Mouse (Mus musculus) stomach, embryonic 15.5 days (tissue): ENCODE data around the gene Fkbp5. TPM values are rescaled to one million over a fixed set of nuclear protein-coding genes. Genes with fewer than 3 reads are reported as not detected.
A peak's percentile ranks its signal among the peaks of the same experiment; 100 is the strongest.

ENCODE experiments used
- ATAC-seq: fragments of 200-750 bp; cut with Nextera tagmentation; 2 replicates; pipeline ENCODE4 v1.8.0; 2017; ENCODE audit warnings: low read depth, moderate number of reproducible peaks, moderate TSS enrichment; ENCODE audit not compliant: insufficient read depth, low FRiP score
- H3K27ac ChIP-seq: fragments of 300-500 bp; sonication (generic); 2 replicates; pipeline ENCODE4 v1.5.1; 2015; ENCODE audit warnings: mild to moderate bottlenecking, inconsistent platforms
- H3K27me3 ChIP-seq: fragments of 300-500 bp; sonication (generic); replicated peaks from 2 replicates; pipeline ENCODE4 v1.6.1; 2015; ENCODE audit warnings: inconsistent platforms
- H3K36me3 ChIP-seq: fragments of 300-500 bp; sonication (generic); 2 replicates; pipeline ENCODE4 v1.6.1; 2015; ENCODE audit warnings: inconsistent platforms
- H3K4me1 ChIP-seq: fragments of 300-500 bp; sonication (generic); 2 replicates; pipeline ENCODE4 v1.6.1; 2015; ENCODE audit warnings: inconsistent platforms
- H3K4me2 ChIP-seq: fragments of 300-500 bp; sonication (generic); 2 replicates; pipeline ENCODE4 v1.6.1; 2015; ENCODE audit warnings: mild to moderate bottlenecking, inconsistent platforms
- H3K4me3 ChIP-seq: fragments of 300-500 bp; sonication (generic); replicated peaks from 2 replicates; pipeline ENCODE4 v1.5.1; 2015; ENCODE audit warnings: inconsistent platforms
- H3K9ac ChIP-seq: fragments of 300-500 bp; sonication (generic); 2 replicates; pipeline ENCODE4 v1.6.1; 2015; ENCODE audit warnings: inconsistent platforms
- H3K9me3 ChIP-seq: fragments of 300-500 bp; sonication (generic); 2 replicates; pipeline ENCODE4 v1.6.1; 2016; ENCODE audit warnings: inconsistent platforms
- WGBS: fragments of 180-500 bp; shearing (Covaris S2); methylation state at CpG from one replicate; pipeline ENCODE4 v1.1.7; 2015; 5-methylcytosine and 5-hydroxymethylcytosine counted together
- polyA plus RNA-seq: library from polyadenylated mRNA; unstranded; fragments of >200 nt; fragmentation: Nextera tagmentation; extraction: Ambion mirVana; gene quantifications from 2 replicates; pipeline ENCODE4 v1.2.1, GENCODE M21; 2015

Gene Fkbp5
- polyA plus RNA-seq, 1 experiment from 2014 or later, result 24.1 TPM

DNA sequence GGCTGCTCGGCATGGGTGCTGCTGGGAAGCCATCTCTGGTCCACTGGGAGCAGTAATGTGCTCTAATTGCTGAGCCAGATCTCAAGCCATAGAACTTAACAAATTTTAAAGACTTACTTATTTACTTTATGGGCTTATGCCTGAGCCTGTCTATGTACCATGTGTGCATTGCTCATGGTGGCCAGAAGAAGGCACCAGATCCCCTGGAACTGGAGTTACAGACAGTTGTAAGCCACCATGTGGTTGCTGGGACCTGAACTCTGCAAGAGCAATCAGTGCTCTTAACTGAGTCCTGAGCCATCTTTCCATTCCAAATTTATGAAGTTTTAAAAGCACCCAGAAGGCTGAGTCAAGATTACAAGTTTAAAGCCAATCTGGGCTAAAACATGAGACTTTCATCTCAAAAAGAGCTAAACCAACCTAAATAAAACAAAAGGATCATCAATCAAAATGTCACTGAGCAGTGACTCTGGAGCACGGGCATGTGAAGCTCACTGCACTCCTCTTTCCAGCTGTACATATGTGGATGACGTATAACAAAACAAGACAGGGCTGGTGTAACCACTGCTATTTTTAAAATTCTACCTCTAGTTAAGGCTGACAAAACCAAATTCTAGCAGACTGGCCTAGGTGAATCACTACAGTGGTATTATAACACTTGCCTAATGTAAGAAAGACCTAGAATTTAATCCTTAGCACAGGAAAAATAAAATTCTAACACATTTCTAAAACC lies 41.6 kb downstream of the Fkbp5 start:
- no peaks in the 10 kb centered on the region for H3K4me1 ChIP-seq
- H3K27me3 ChIP-seq, result no peaks in the 10 kb centered on the region
- 61% methylated on average over 3 of the region's 3 CpGs for WGBS
- no peak for ATAC-seq
- H3K36me3 ChIP-seq, result no peaks in the 10 kb centered on the region
- no peaks in the 10 kb centered on the region for H3K9me3 ChIP-seq
- no peak overlapping the region for H3K9ac ChIP-seq
- H3K27ac ChIP-seq, result no peak overlapping the region
- no peak overlapping the region for H3K4me2 ChIP-seq
- H3K4me3 ChIP-seq, result no peak overlapping the region

DNA sequence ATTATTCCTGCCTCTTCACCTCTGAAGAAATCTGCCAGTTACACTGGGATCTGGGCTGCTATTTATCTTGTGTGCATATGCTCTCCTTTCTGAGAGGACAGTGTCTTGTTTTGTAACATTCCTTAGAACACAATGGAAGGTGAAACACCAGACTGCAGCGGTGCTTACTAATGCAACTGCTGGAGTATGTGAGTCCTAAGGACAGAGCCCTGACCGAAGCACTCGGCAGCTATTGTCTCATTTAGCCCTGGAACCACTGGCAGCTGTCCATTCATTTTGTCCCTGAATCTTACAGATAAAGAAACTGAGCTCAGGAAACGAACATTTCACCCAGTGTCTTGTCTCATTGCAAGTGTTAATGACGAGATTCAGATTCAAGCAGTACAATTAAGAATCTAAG lies 44.6 kb downstream of the Fkbp5 start:
- WGBS, result 57% methylated on average over 5 of the region's 5 CpGs
- H3K9ac ChIP-seq, result no peak overlapping the region
- no peaks in the 10 kb centered on the region for H3K27me3 ChIP-seq
- no peak overlapping the region for H3K4me2 ChIP-seq
- H3K4me3 ChIP-seq, result no peak overlapping the region
- H3K4me1 ChIP-seq, result no peaks in the 10 kb centered on the region
- no peak overlapping the region for H3K27ac ChIP-seq
- H3K9me3 ChIP-seq, result no peaks in the 10 kb centered on the region
- ATAC-seq, result no peak
- H3K36me3 ChIP-seq, result no peaks in the 10 kb centered on the region

DNA sequence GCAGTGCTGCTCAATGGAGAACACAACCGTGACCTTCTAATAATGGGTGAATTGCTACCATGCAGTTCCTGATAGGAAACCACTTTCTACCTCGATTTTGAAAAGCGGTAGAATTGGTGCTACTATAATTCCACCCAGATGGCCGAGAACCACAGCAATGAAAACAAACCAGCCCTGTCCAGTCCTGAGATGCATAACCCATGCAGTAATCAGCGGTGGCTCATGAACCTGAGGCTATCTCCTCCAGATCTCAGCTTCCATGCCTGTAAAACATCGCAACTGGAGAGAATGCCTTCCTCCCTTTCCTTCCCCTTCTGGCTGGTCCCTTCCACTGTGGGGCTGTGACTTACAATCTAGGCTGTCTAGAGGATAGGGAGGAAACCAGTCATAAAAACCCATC lies 46.5 kb downstream of the Fkbp5 start:
- H3K9ac ChIP-seq, result no peak overlapping the region
- 0 out of 2 replicates have a peak, but pooled peaks cover 2% of the 10 kb centered on the region for H3K4me1 ChIP-seq
- no peak for ATAC-seq
- H3K4me2 ChIP-seq, result no peak overlapping the region
- no peaks in the 10 kb centered on the region for H3K9me3 ChIP-seq
- WGBS, result 80% methylated on average over 6 of the region's 6 CpGs
- H3K36me3 ChIP-seq, result no peaks in the 10 kb centered on the region
- H3K4me3 ChIP-seq, result no peak overlapping the region
- H3K27ac ChIP-seq, result no peak overlapping the region
- H3K27me3 ChIP-seq, result no peaks in the 10 kb centered on the region

DNA sequence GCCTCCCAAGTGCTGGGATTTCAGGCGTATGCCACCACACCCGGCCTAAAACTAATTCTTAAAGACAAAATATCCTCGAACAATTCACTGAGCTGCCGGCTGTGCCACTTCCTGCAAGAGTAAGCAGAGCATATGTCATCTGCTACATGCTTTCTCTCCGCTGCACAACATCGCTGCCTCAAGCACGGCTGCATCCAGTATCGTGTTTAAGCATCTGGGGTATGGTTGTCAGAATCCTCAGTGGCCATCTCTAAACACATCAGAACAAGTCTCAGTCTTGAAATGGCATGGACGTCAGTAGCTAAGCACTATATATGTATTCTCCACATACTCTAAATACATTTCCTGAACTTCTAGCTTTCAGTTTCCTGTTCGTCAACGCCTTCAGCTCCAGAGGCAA lies 49.6 kb downstream of the Fkbp5 start:
- peak overlapping the region; percentile 31; the same call in 1 of the 2 replicates for H3K4me2 ChIP-seq
- H3K9me3 ChIP-seq, result no peaks in the 10 kb centered on the region
- ATAC-seq, result no peak
- H3K27ac ChIP-seq, result peak overlapping the region; percentile 54; the same call in 1 of the 2 replicates
- H3K27me3 ChIP-seq, result no peaks in the 10 kb centered on the region
- H3K36me3 ChIP-seq, result no peaks in the 10 kb centered on the region
- H3K4me1 ChIP-seq, result 0 out of 2 replicates have a peak, but pooled peaks cover 2% of the 10 kb centered on the region
- H3K4me3 ChIP-seq, result 0 out of 2 replicates have a peak overlapping the region, but pooled peaks have one; percentile 13
- H3K9ac ChIP-seq, result no peak overlapping the region
- 62% methylated on average over 11 of the region's 11 CpGs for WGBS

DNA sequence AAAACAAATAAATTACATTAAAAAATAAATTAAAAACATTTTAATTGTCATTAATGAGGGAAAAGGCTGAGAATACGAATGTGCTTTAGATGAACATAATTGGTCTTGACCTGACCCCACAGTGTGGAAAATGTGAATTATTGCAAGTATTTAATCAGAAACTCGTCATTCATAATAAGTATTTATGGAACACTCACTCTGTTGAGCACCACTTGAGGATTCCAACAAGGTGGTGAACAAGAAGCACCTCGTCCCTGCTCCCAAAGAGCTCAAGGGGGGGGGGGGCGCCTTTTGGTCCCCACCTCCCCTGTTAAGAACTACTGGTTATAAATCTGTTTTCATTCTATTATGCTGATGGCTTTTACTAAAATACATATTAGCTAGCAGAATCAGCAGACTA lies 51.4 kb downstream of the Fkbp5 start:
- no peak for ATAC-seq
- Histone ChIP-seq H3K36me3 (no peaks in the 10 kb centered on the region), H3K4me3 (no peak overlapping the region), H3K9ac (no peak overlapping the region), H3K27ac (no peak overlapping the region), H3K4me1 (0 out of 2 replicates have a peak, but pooled peaks cover 2% of the 10 kb centered on the region), H3K4me2 (no peak overlapping the region), H3K27me3 (no peaks in the 10 kb centered on the region), H3K9me3 (no peaks in the 10 kb centered on the region)
- 85% methylated on average over 4 of the region's 4 CpGs for WGBS

DNA sequence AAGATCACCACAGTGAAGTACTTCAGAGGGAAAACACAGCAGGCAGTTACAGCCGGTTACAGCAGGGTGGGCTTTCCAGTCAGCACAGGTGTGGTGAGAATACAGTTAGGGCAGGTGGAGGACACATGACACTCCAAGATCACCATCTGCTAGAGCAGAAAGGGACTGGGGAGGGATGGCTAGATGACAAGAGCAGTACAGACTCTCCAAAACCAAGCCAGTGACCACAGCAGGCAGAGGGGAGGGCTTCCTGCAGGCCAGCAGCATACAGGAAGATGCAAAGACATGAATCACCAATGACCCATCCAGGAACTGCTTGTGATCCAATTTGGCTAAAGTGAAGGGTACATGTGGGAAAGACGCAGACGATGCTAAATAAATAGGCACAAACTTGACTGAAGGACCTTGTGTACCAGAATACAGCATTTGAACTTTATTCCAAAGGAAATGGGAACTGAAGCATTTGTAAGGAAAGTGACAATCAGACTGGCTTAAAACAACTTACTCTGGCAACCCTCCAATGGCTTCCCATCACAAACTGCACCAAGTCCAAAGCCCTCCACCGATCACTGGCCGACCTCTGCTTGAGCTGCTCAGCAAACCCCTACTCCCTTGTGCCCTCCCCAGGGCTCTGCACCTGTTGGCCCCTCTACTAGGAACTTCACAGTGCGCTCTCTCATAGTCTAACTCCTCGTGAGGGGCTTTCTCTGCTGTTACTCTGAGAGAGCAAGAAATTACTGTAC lies 53.5 kb downstream of the Fkbp5 start:
- 68% methylated on average over 7 of the region's 7 CpGs for WGBS
- no peaks in the 10 kb centered on the region for H3K36me3 ChIP-seq
- no peak overlapping the region for H3K27ac ChIP-seq
- H3K4me2 ChIP-seq, result no peak overlapping the region
- H3K9me3 ChIP-seq, result no peaks in the 10 kb centered on the region
- 0 out of 2 replicates have a peak, but pooled peaks cover 2% of the 10 kb centered on the region for H3K4me1 ChIP-seq
- H3K27me3 ChIP-seq, result no peaks in the 10 kb centered on the region
- no peak overlapping the region for H3K9ac ChIP-seq
- ATAC-seq, result no peak
- H3K4me3 ChIP-seq, result no peak overlapping the region

DNA sequence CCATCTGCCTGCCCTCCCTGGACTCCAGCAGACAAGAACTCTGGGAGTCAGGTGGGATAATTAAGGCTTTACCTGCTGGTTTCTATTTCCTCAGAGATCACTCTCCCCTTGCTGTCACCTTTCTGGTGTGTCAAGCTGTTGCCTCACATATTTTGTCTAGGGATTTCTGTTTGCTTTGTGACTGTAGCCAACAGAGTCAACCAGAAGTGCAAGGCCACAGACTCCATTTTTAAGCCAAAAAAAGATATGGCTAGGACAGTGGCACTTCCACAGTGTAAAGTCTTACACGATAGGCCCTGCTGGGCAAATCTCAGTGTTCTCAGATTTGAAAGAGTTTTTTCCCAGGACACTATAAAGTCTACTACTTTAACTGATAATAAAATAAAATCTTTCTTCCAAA lies 56.9 kb downstream of the Fkbp5 start:
- no peaks in the 10 kb centered on the region for H3K27me3 ChIP-seq
- no peak for ATAC-seq
- H3K9me3 ChIP-seq, result no peaks in the 10 kb centered on the region
- H3K4me3 ChIP-seq, result no peak overlapping the region
- 92% methylated on average over 1 of the region's 1 CpGs for WGBS
- H3K9ac ChIP-seq, result no peak overlapping the region
- H3K4me1 ChIP-seq, result no peaks in the 10 kb centered on the region
- H3K36me3 ChIP-seq, result no peaks in the 10 kb centered on the region
- no peak overlapping the region for H3K4me2 ChIP-seq
- H3K27ac ChIP-seq, result no peak overlapping the region

DNA sequence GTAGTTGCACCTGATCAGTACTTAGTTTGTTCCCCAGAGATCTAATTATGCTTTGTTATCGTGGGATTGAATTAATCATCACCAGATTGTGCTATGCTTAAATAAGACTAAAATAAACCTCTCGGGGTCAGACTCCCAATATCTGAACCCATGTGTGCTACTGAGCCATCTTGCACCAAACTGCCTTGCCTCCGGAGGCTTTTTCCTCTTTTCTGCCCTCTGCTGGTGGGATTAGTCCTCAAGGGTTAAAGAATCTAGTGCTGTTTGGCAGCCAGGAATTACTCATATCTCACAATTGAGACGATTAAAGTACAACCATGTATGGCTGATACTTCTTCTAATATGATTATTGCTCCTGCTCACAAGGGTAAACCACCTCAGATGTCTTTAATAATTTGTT lies 62.2 kb downstream of the Fkbp5 start:
- no peaks in the 10 kb centered on the region for H3K9me3 ChIP-seq
- no peak overlapping the region for H3K9ac ChIP-seq
- H3K27ac ChIP-seq, result no peak overlapping the region
- no peak overlapping the region for H3K4me3 ChIP-seq
- no peaks in the 10 kb centered on the region for H3K27me3 ChIP-seq
- 54% methylated on average over 4 of the region's 4 CpGs for WGBS
- H3K4me2 ChIP-seq, result no peak overlapping the region
- ATAC-seq, result no peak
- no peaks in the 10 kb centered on the region for H3K36me3 ChIP-seq
- H3K4me1 ChIP-seq, result no peaks in the 10 kb centered on the region

DNA sequence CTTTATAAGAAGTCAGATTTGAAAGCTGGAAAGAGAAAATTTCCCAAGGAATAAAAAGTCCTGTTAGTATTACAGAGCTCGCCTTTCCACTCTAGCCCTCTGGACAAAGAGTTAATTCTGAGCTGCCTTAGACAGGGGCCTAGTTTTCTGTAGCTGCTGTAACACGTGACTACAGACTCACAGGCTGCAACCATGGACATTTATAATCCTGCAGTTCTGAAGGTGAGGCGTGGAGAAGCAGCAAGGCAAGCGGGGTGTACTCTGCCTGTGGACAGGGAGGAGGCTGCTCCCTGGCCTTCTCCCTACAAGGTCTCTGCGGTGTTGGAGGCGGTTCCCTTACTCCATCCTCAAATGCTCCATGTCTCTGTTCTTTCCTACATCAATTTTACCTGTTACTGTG lies 64.4 kb downstream of the Fkbp5 start:
- Histone ChIP-seq H3K4me2 (no peak overlapping the region), H3K27ac (no peak overlapping the region), H3K9ac (no peak overlapping the region), H3K36me3 (no peaks in the 10 kb centered on the region), H3K4me3 (no peak overlapping the region), H3K4me1 (no peaks in the 10 kb centered on the region), H3K27me3 (no peaks in the 10 kb centered on the region), H3K9me3 (no peaks in the 10 kb centered on the region)
- WGBS, result 42% methylated on average over 6 of the region's 6 CpGs
- no peak for ATAC-seq

DNA sequence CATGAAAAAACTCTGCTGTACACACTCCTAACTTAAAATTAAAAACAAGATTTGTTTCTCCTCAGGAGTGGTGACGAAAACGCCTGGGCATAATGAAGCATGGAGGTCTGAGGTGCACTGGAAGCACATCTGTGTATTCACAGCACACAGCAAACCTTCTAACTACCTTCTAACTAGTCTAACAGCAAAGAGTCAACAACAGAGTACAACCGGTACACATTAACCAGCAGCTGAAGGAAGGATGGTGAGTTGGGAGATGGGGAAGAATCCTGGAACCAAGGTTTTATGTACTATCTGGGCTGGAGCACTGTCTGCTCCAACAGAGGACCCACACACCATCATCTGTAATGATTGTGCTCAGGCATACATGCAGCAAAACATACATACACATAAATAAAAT lies 65.4 kb downstream of the Fkbp5 start:
- H3K27ac ChIP-seq, result no peak overlapping the region
- 76% methylated on average over 3 of the region's 3 CpGs for WGBS

DNA sequence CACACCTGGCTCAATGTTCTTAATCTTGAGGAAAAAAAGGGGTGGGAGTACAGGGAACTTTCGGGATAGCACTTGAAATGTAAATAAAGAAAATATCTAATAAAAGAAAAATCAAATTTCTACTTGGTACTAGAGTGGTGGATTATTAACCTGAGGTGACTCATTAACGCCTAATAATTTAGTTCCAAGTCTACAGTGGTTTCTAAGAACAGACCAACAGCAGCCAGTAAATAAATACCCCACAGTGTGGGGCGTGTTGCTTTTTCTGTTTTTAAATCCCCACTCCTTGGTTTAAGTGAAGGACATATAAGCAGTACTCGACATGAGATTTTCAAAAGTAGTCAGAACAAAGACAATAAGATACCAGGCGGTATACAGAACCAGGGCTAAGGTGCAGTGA lies 65.8 kb downstream of the Fkbp5 start:
- Histone ChIP-seq H3K9me3 (no peaks in the 10 kb centered on the region), H3K36me3 (no peaks in the 10 kb centered on the region), H3K4me1 (no peaks in the 10 kb centered on the region), H3K9ac (no peak overlapping the region), H3K27ac (no peak overlapping the region), H3K4me2 (no peak overlapping the region), H3K27me3 (no peaks in the 10 kb centered on the region), H3K4me3 (no peak overlapping the region)
- WGBS, result 73% methylated on average over 5 of the region's 5 CpGs
- ATAC-seq, result no peak

More for the DNA sequence above, 65.4 kb downstream of the Fkbp5 start:
- ATAC-seq, result no peak
- H3K27me3 ChIP-seq, result no peaks in the 10 kb centered on the region
- no peak overlapping the region for H3K4me2 ChIP-seq
- H3K9me3 ChIP-seq, result no peaks in the 10 kb centered on the region
- no peak overlapping the region for H3K9ac ChIP-seq
- H3K36me3 ChIP-seq, result no peaks in the 10 kb centered on the region
- no peaks in the 10 kb centered on the region for H3K4me1 ChIP-seq
- no peak overlapping the region for H3K4me3 ChIP-seq

DNA sequence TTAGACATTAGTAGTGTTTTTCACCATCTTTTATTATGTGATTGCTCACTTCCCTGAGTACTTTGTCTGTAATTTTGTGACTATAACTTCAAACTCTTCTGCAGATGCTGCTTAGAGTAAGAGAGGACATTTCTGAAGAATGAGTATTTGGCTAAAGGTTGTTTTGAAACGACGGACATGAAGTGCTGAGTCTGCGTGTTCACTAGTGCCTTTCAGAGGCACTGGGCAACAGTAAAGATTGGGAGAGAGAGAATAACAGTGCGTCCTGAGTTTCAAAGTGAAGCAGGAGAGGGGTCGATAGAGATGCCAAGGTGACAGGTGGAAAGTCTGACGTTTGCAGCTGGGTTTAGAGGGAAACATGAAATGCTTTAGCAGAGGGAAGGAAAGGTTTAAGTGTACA lies 69.1 kb downstream of the Fkbp5 start:
- Histone ChIP-seq H3K4me1 (no peaks in the 10 kb centered on the region), H3K4me2 (no peak overlapping the region), H3K27me3 (no peaks in the 10 kb centered on the region), H3K27ac (no peak overlapping the region), H3K9ac (no peak overlapping the region), H3K4me3 (no peak overlapping the region), H3K9me3 (no peaks in the 10 kb centered on the region), H3K36me3 (no peaks in the 10 kb centered on the region)
- no peak for ATAC-seq
- WGBS, result 62% methylated on average over 6 of the region's 6 CpGs
